Mouse (Mus musculus): ENCODE measurements around the gene Hoxd12. TPM values are rescaled to one million over a fixed set of nuclear protein-coding genes. Genes with fewer than 3 reads are reported as not detected.

Gene Hoxd12
- total RNA-seq, 2 experiments from 2014 or later = not detected

DNA sequence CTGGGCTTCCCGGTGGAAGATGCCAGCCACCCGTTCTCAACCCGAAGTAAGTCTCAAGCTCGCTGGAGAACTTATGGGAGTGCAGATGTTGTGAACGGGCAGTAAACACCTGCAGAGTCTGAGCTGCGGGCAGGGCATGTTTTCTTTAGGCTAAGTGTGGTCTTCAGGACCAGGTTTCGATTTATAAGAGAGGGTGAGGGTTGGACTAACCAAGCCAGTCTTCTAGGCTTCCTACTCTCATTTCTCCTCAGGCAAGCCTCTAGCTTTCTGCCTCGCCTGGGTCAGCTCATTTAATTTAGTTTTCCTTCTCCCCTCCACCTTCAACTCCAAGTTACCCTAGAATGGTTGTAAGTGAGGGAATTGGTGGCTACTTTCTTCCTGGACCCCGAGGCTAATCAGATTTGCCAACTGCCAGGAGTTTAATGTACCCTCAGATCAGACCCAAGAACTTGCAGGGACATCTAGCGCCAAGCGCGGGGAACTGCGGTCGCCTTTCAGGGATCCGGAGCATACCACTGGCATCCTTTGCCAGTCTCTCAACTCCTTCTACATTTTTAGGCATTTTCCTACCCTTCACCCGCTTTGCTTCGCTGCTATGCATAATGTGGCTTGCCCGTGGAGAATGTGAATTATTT, 11.4 kb upstream of the Hoxd12 start:
- peak; percentile 61 for ATAC-seq (replicated peaks; ENCODE audit: poor library complexity)

DNA sequence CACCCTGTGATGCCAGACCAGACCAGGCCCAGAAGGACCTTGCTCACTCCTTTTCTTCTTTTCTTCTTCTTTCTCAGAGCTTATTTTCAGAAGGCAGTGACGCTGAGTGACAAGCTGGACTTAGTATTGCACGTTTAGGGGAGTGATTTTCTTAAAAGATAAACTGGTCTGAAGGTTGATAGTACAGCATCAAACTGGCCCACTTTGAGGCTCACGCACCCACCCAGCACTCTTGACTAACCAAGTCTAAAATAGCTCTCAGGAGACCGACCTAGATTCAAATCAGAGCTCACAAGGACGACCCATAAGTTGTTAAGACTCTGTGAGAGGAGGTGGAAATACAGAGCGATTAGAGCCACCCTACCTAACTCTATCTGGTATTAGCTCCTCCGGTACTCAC, 8.4 kb upstream of the Hoxd12 start:
- no peak for ATAC-seq (replicated peaks; ENCODE audit: poor library complexity)

DNA sequence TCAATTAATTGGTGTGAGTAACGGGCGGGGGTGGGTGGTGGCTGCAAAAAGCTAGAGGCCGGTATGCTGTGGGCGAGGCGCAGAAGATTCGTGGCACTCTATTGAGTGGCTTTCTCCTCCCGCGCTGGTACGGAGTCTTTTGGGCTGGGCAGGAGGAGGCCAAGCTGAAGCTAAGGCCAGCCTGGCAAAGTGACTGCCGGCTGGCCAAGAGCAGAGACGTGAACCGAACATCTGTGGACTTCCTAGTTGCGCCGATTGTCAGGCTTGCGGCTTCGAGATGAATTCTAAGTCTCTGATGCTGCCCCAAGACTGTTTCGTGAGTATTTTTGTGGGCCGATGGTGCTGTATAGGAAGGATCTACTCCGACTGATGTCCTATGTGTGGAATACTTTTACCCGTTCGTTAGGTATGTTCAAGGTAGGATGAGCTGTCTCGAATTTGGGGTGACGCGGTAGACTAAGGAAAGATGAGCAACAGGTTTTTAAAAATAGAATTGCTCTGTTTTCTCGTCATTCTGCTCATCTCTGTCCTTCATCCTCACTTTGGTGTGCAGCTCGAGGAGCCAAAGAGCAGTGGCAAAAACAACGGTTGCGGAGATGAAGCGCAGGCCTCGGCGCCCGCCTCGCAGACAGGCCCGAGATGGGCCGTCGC, 7.5 kb upstream of the Hoxd12 start:
- no peak for ATAC-seq (replicated peaks; ENCODE audit: poor library complexity)

GRCm38 (mm10) chr2:74667842-74668357, 6.9 kb upstream of the Hoxd12 start, which contains the start of gene Hoxd13:
Hoxd13 (plus strand) TSS chr2:74668310.
- no peak for ATAC-seq (replicated peaks; ENCODE audit: poor library complexity)

DNA sequence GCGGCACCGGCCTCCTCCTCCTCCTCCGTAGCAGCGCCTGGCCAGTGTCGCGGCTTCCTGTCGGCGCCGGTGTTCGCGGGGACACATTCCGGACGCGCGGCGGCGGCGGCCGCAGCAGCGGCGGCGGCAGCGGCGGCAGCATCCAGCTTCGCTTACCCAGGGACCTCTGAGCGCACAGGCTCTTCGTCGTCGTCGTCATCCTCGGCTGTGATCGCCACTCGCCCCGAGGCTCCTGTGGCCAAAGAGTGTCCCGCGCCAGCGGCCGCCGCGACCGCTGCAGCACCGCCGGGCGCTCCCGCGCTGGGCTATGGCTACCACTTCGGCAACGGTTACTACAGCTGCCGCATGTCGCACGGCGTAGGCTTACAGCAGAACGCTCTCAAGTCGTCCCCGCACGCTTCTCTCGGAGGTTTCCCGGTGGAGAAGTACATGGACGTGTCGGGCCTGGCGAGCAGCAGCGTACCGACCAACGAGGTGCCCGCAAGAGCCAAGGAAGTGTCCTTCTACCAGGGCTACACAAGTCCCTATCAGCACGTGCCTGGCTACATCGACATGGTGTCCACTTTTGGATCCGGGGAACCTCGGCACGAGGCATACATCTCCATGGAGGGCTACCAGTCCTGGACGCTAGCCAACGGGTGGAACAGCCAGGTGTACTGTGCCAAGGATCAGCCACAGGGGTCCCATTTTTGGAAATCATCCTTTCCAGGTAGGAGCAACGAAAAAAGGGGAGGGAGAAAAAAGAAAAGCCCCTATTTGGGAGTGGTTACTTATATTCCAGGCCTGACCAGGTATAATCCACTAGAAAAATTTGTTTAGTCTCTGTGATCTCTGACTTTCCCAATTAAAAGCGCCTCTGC, 6.2 kb upstream of the Hoxd12 start:
- ATAC-seq (replicated peaks; ENCODE audit: poor library complexity) = no peak

- no peak for ATAC-seq (replicated peaks; ENCODE audit: poor library complexity)
Observed at GRCm38 (mm10) chr2:74669230-74669578, 5.6 kb upstream of the Hoxd12 start.

GRCm38 (mm10) chr2:74669650-74670235, 5.1 kb upstream of the Hoxd12 start:
- no peak for ATAC-seq (replicated peaks; ENCODE audit: poor library complexity)

- no peak for ATAC-seq (replicated peaks; ENCODE audit: poor library complexity)
Observed at GRCm38 (mm10) chr2:74670632-74671188, 4.1 kb upstream of the Hoxd12 start.

DNA sequence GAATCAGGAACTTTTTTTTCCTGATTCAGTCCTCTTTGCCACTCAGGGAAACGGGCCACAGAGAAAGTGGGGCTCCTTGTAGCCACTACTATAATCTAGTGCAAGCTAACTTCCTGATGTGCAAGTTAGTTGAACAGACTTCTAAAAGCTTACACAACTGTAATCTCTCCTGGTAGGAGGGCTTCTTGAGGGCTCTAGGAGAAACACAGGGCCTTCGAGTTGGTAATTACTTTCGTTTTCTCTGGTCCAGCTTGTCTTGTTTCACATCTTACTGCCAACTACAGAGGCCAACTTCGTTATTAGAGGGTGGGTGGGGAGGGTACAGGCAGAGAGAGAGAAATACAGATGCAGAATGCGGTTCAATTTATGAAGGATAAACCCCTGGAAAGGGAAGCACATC, 3.0 kb upstream of the Hoxd12 start:
- no peak for ATAC-seq (replicated peaks; ENCODE audit: poor library complexity)

DNA sequence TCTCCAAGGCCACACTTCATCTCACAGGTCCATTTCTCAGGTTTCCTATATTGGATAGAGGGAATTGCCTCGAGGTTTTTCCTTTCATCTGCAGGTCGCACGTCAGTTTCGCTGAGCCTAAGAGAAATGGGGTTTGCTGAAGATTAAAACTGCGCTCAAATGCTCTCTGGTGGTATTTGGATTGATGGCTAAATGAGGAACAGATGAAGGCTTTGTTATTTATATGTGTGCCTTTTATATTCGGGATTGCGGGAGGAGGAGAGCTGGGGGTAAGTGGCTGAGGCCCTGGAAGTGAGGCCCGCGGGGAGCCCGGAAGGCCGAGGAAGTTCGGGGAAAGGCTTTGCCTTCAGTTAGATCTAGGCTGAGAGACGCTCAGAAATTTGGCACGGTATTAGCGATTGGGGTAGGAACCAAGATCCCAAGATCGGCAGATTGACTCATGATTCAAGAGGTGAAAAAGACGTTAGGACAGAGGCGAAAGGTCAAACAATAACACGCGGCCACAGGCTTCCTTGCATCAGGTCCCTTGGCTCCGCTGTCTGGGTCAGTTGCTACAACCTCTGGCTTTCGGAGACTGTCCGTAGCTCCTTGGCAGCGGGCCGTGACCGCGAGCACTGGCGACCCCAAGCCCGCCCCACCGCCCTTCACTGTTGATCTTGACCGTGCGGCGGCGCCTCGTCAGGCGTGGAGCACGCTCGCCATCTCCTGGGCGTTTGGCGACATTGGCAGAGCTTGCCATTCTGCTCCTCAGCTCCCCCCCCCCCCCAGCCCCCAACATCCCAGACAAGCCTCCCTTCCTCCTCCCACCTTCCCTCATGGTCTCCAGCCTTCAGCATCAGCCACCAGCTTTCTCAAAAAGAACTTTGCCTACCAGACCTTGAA, 2.1 kb upstream of the Hoxd12 start:
- peak; percentile 89 for ATAC-seq (replicated peaks; ENCODE audit: poor library complexity)

DNA sequence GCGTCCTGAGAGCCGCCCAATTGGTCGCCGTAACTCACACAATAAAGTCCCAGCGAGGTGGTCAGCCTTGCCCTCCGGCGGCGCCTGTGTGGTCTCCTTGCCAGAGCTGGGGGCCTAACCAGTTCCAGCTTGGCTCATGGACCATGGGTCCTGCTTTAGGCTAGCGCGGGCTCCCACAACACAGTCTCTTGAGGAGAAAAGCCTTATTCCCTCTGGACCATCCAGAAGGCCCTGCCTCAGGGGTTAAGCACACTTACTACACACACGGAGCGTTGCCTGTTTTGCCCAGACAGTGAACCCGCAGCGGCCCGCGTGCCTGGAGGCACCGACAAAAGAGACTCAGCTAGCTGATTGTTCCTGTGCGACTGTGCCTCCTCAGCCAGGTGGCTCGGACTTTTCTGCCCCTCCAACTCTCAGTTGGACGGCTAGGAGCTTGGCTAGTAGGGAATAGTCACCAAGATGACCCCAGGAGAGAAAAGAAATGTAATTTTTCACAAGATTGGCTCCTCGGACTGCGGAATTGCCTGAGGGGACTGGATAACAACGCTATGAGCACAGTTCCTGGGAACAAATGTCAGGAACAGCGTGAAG, 883 bp upstream of the Hoxd12 start:
- ATAC-seq (replicated peaks; ENCODE audit: poor library complexity) = no peak

DNA sequence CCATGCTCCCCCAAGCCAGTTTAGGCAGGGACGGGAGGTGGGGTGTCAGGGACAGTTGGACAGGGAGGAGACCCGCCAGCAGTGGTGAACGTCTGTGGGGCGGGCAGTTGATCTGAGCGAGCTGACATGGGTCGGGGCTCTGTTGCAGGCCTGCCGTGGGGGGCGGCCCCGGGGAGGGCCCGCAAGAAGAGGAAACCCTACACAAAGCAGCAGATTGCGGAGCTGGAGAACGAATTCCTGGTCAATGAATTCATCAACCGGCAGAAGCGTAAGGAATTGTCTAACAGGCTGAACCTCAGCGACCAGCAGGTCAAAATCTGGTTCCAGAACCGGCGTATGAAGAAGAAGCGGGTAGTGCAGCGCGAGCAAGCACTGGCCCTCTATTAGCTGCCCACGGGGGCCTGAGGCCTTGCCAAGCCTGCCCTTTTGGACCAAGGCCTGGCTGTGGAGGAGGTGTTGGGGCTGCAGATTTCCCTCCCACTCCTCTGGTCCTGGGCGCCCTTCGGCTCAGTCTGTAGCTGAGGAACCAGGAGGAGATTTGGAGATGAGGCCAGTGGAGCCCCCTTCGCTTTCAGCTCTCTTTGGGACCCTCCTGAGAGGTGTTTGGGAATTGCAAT, 961 bp downstream of the Hoxd12 start:
- ATAC-seq (replicated peaks; ENCODE audit: poor library complexity) = no peak

DNA sequence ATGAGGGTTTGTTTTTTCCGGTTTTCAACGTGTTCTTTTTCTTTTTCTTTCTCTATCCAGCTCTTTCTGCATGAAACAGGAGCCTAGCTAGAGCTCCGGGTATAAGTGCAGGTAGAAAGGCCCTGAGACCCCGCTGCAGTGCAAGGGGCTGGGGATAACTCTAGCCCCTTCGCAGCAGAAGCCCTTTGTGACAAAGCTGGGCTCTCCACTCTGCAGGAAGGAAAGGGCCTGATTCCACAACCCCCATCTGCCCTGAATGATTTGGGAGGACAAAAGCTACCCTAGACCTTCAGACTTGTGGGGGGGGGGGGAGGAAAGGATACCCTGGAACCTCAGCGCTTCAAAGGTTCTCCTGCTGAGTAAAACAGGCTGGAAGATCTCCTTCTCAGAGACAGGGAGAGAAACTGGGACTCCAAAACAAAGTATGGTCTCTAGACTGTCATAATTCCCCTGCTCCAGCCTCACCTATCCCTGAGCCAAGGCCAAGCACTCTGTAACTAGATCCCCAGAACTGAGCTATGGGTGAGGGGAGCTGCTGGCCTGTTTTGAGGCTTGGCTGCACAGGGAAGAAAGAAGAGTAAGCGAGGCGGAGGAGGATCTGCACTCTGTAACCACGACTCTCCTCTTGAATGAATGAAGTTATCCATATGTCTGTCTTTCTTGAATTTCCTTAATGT, 1.7 kb downstream of the Hoxd12 start:
- ATAC-seq (replicated peaks; ENCODE audit: poor library complexity) = no peak

DNA sequence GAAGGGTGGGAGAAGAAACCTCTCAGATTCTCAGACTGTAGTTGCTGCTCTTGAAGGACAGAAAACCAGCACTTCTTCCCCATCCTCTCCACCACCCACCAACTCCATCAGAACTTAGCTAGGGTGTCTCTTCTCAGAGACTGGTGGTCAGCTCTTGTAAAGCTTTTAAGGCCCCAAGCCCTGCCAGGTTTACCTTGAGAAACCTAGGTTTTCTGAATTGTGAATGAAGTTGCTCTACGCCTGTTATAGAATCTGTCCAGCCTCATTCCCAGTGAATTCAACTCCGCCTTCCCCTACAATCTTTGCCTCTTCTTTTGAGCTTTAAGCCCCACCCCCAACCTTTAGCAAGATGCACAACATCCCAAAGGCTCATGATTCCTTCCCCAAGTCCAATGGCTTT, 2.3 kb downstream of the Hoxd12 start:
- no peak for ATAC-seq (replicated peaks; ENCODE audit: poor library complexity)

DNA sequence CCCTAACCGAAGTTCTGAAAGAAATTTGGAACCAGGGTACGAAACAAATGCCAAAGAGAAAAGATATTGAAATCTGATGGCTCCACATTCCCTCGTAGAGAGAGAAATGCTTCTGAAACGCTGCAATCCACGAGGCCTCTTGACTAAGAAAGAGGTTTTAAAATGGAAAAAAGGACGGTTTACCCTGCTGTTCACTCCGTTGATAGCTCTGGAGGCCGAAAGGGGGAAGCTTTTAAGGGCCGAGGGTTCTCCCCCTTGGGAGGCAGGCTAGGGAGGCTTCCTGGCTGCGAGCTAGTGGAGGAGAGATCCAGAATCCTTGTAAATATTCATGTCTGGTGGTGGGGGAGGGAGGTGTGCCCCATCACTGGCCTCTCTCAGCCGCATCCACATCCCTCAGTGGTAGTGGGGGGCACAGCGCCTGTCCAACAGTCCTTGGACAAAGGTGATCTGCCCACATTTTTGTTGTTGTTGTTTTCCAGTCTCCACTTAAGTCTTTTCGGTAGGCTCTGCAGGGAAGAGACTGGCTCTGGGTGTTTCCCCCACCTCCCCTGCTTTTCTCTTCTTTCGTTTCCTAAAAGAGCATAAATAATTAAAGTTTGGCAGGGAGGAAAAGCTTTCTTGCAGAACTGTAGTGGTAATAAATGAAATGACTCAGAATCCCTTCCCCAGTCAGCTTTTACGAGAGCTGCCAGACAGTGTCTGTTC, 4.2 kb downstream of the Hoxd12 start, which contains the start of gene Hoxd11:
Gene Hoxd11, plus strand, starts transcription at position 667 of the 705 bp plus-strand sequence.
- ATAC-seq (replicated peaks; ENCODE audit: poor library complexity) = no peak

DNA sequence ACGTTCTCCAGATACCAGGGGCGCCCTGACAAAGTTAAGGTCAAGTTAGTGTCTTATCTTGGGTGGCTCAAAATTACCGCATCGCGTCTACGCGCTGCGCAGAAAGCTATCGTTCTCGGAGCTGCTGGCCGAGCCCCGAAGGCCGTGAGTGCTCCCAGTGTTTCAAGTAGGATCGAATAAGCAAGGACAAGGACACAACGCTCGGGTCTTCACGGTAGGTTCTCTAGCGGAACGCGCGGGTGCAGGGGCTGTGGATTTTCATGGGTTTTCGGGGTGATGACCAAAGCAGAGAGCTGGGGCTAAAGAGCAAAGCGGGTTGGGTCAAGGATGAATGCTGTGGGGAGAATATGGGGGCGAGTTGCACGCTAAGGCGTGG, 4.8 kb downstream of the Hoxd12 start:
- ATAC-seq (replicated peaks; ENCODE audit: poor library complexity) = no peak

DNA sequence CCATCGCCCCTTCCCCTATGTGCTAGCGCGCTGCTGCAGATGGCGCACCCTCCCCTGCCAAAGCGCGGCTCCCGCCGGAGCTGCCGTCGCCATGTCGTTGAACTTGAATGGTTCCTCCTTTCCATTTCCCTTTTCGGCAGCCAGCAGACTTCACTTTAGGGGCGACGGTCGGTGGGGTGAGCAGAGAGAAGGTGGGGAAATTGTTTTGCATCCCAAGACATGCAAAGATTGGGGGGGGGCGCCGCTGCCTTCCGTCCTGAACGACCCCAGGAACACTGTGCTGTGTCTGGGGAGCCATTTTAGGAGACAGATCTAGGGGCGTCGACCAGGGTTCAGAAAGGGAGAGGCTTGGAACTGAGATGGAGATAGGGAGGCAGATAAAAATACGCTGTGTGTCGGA, 5.2 kb downstream of the Hoxd12 start:
- peak; percentile 41; the same call in 1 of the 2 replicates for ATAC-seq (replicated peaks; ENCODE audit: poor library complexity)
